Mouse (Mus musculus): ENCODE results near the gene Ank3. TPM values are rescaled to one million over a fixed set of nuclear protein-coding genes. Genes with fewer than 3 reads are reported as not detected.

The Ank3 gene
- polyA plus RNA-seq, 1 experiment from 2014 or later = 19.0 TPM

GRCm38 (mm10) chr10:69927012-69927411, 528.4 kb downstream of the Ank3 start:
- no peaks in the 10 kb centered on the region for H3K27me3 ChIP-seq (ENCODE audit: control insufficient read depth, insufficient read depth, low read depth, low read length)
- H3K27ac ChIP-seq (ENCODE audit: low read length) = peak overlapping the region; percentile 92
- WGBS = 4% methylated on average over 9 of the region's 9 CpGs
- peaks cover 16% of the 10 kb centered on the region for H3K4me1 ChIP-seq (replicated peaks; ENCODE audit: control insufficient read depth, insufficient read depth, low read length)
- H3K36me3 ChIP-seq (ENCODE audit: control insufficient read depth, insufficient read depth, low read length) = no peaks in the 10 kb centered on the region
- H3K9ac ChIP-seq (ENCODE audit: low read length) = peak overlapping the region; percentile 49
- no peaks in the 10 kb centered on the region for H3K9me3 ChIP-seq (ENCODE audit: control insufficient read depth, low read length)
- no peak for ATAC-seq (ENCODE audit: low read depth)
- H3K4me3 ChIP-seq (ENCODE audit: low read length) = peak overlapping the region; percentile 44
- H3K4me2 ChIP-seq (ENCODE audit: low read depth, low read length) = peak overlapping the region; percentile 64

- 48% methylated on average over 7 of the region's 7 CpGs for WGBS
- Histone ChIP-seq H3K36me3 (ENCODE audit: control insufficient read depth, insufficient read depth, low read length) (no peaks in the 10 kb centered on the region), H3K27ac (ENCODE audit: low read length) (peak overlapping the region; percentile 92), H3K4me3 (ENCODE audit: low read length) (no peak overlapping the region), H3K27me3 (ENCODE audit: control insufficient read depth, insufficient read depth, low read depth, low read length) (no peaks in the 10 kb centered on the region), H3K4me2 (ENCODE audit: low read depth, low read length) (peak overlapping the region; percentile 64), H3K4me1 (replicated peaks; ENCODE audit: control insufficient read depth, insufficient read depth, low read length) (peaks cover 16% of the 10 kb centered on the region), H3K9ac (ENCODE audit: low read length) (no peak overlapping the region), H3K9me3 (ENCODE audit: control insufficient read depth, low read length) (no peaks in the 10 kb centered on the region)
- ATAC-seq (ENCODE audit: low read depth) = peak; percentile 29
Measured at GRCm38 (mm10) chr10:69928358-69928757, 529.8 kb downstream of the Ank3 start.

- WGBS = 65% methylated on average over 8 of the region's 8 CpGs
- H3K27ac ChIP-seq (ENCODE audit: low read length) = peak overlapping the region; percentile 50; the same call in 1 of the 2 replicates
- H3K4me2 ChIP-seq (ENCODE audit: low read depth, low read length) = no peak overlapping the region
- no peak for ATAC-seq (ENCODE audit: low read depth)
- no peaks in the 10 kb centered on the region for H3K36me3 ChIP-seq (ENCODE audit: control insufficient read depth, insufficient read depth, low read length)
- no peaks in the 10 kb centered on the region for H3K27me3 ChIP-seq (ENCODE audit: control insufficient read depth, insufficient read depth, low read depth, low read length)
- no peaks in the 10 kb centered on the region for H3K9me3 ChIP-seq (ENCODE audit: control insufficient read depth, low read length)
- H3K9ac ChIP-seq (ENCODE audit: low read length) = no peak overlapping the region
- H3K4me3 ChIP-seq (ENCODE audit: low read length) = no peak overlapping the region
- peaks cover 13% of the 10 kb centered on the region for H3K4me1 ChIP-seq (replicated peaks; ENCODE audit: control insufficient read depth, insufficient read depth, low read length)
Measured at GRCm38 (mm10) chr10:69930503-69930902, 531.9 kb downstream of the Ank3 start.

GRCm38 (mm10) chr10:69936443-69937067, 538.0 kb downstream of the Ank3 start:
- no peak overlapping the region for H3K9ac ChIP-seq (ENCODE audit: low read length)
- H3K9me3 ChIP-seq (ENCODE audit: control insufficient read depth, low read length) = no peaks in the 10 kb centered on the region
- no peaks in the 10 kb centered on the region for H3K4me1 ChIP-seq (replicated peaks; ENCODE audit: control insufficient read depth, insufficient read depth, low read length)
- 80% methylated on average over 5 of the region's 5 CpGs for WGBS
- ATAC-seq (ENCODE audit: low read depth) = no peak
- H3K4me2 ChIP-seq (ENCODE audit: low read depth, low read length) = no peak overlapping the region
- no peaks in the 10 kb centered on the region for H3K27me3 ChIP-seq (ENCODE audit: control insufficient read depth, insufficient read depth, low read depth, low read length)
- H3K27ac ChIP-seq (ENCODE audit: low read length) = no peak overlapping the region
- H3K4me3 ChIP-seq (ENCODE audit: low read length) = no peak overlapping the region
- no peaks in the 10 kb centered on the region for H3K36me3 ChIP-seq (ENCODE audit: control insufficient read depth, insufficient read depth, low read length)

- Histone ChIP-seq H3K4me1 (replicated peaks; ENCODE audit: control insufficient read depth, insufficient read depth, low read length) (no peaks in the 10 kb centered on the region), H3K27me3 (ENCODE audit: control insufficient read depth, insufficient read depth, low read depth, low read length) (no peaks in the 10 kb centered on the region), H3K27ac (ENCODE audit: low read length) (no peak overlapping the region), H3K4me3 (ENCODE audit: low read length) (no peak overlapping the region), H3K9ac (ENCODE audit: low read length) (no peak overlapping the region), H3K4me2 (ENCODE audit: low read depth, low read length) (no peak overlapping the region), H3K9me3 (ENCODE audit: control insufficient read depth, low read length) (no peaks in the 10 kb centered on the region), H3K36me3 (ENCODE audit: control insufficient read depth, insufficient read depth, low read length) (no peaks in the 10 kb centered on the region)
- 81% methylated on average over 7 of the region's 7 CpGs for WGBS
- no peak for ATAC-seq (ENCODE audit: low read depth)
Measured at GRCm38 (mm10) chr10:69937291-69937921, 538.8 kb downstream of the Ank3 start.

- H3K4me1 ChIP-seq (replicated peaks; ENCODE audit: control insufficient read depth, insufficient read depth, low read length) = no peaks in the 10 kb centered on the region
- H3K4me3 ChIP-seq (ENCODE audit: low read length) = no peak overlapping the region
- H3K27ac ChIP-seq (ENCODE audit: low read length) = no peak overlapping the region
- H3K4me2 ChIP-seq (ENCODE audit: low read depth, low read length) = no peak overlapping the region
- H3K9me3 ChIP-seq (ENCODE audit: control insufficient read depth, low read length) = no peaks in the 10 kb centered on the region
- H3K27me3 ChIP-seq (ENCODE audit: control insufficient read depth, insufficient read depth, low read depth, low read length) = no peaks in the 10 kb centered on the region
- no peak overlapping the region for H3K9ac ChIP-seq (ENCODE audit: low read length)
- 72% methylated on average over 7 of the region's 7 CpGs for WGBS
- ATAC-seq (ENCODE audit: low read depth) = no peak
- H3K36me3 ChIP-seq (ENCODE audit: control insufficient read depth, insufficient read depth, low read length) = no peaks in the 10 kb centered on the region
Measured at GRCm38 (mm10) chr10:69939144-69939543, 540.6 kb downstream of the Ank3 start.

GRCm38 (mm10) chr10:69939966-69940365, 541.4 kb downstream of the Ank3 start:
- H3K9ac ChIP-seq (ENCODE audit: low read length) = no peak overlapping the region
- H3K27me3 ChIP-seq (ENCODE audit: control insufficient read depth, insufficient read depth, low read depth, low read length) = no peaks in the 10 kb centered on the region
- 70% methylated on average over 7 of the region's 7 CpGs for WGBS
- no peak overlapping the region for H3K4me2 ChIP-seq (ENCODE audit: low read depth, low read length)
- H3K36me3 ChIP-seq (ENCODE audit: control insufficient read depth, insufficient read depth, low read length) = no peaks in the 10 kb centered on the region
- no peaks in the 10 kb centered on the region for H3K4me1 ChIP-seq (replicated peaks; ENCODE audit: control insufficient read depth, insufficient read depth, low read length)
- ATAC-seq (ENCODE audit: low read depth) = no peak
- H3K9me3 ChIP-seq (ENCODE audit: control insufficient read depth, low read length) = no peaks in the 10 kb centered on the region
- H3K4me3 ChIP-seq (ENCODE audit: low read length) = no peak overlapping the region
- no peak overlapping the region for H3K27ac ChIP-seq (ENCODE audit: low read length)

- no peaks in the 10 kb centered on the region for H3K9me3 ChIP-seq (ENCODE audit: control insufficient read depth, low read length)
- no peak overlapping the region for H3K27ac ChIP-seq (ENCODE audit: low read length)
- no peak overlapping the region for H3K4me3 ChIP-seq (ENCODE audit: low read length)
- H3K36me3 ChIP-seq (ENCODE audit: control insufficient read depth, insufficient read depth, low read length) = no peaks in the 10 kb centered on the region
- H3K9ac ChIP-seq (ENCODE audit: low read length) = no peak overlapping the region
- H3K4me2 ChIP-seq (ENCODE audit: low read depth, low read length) = no peak overlapping the region
- H3K4me1 ChIP-seq (replicated peaks; ENCODE audit: control insufficient read depth, insufficient read depth, low read length) = no peaks in the 10 kb centered on the region
- no peaks in the 10 kb centered on the region for H3K27me3 ChIP-seq (ENCODE audit: control insufficient read depth, insufficient read depth, low read depth, low read length)
- WGBS = 95% methylated on average over 7 of the region's 7 CpGs
- ATAC-seq (ENCODE audit: low read depth) = no peak
Measured at GRCm38 (mm10) chr10:69941001-69941400, 542.4 kb downstream of the Ank3 start.

GRCm38 (mm10) chr10:69944845-69945244, 546.3 kb downstream of the Ank3 start:
- 67% methylated on average over 9 of the region's 9 CpGs for WGBS
- H3K9me3 ChIP-seq (ENCODE audit: control insufficient read depth, low read length) = no peaks in the 10 kb centered on the region
- no peak for ATAC-seq (ENCODE audit: low read depth)

More at GRCm38 (mm10) chr10:69944845-69945244, 546.3 kb downstream of the Ank3 start:
- Histone ChIP-seq H3K9ac (ENCODE audit: low read length) (no peak overlapping the region), H3K27ac (ENCODE audit: low read length) (no peak overlapping the region), H3K27me3 (ENCODE audit: control insufficient read depth, insufficient read depth, low read depth, low read length) (no peaks in the 10 kb centered on the region), H3K4me1 (replicated peaks; ENCODE audit: control insufficient read depth, insufficient read depth, low read length) (no peaks in the 10 kb centered on the region), H3K4me3 (ENCODE audit: low read length) (no peak overlapping the region), H3K36me3 (ENCODE audit: control insufficient read depth, insufficient read depth, low read length) (no peaks in the 10 kb centered on the region), H3K4me2 (ENCODE audit: low read depth, low read length) (no peak overlapping the region)
